Mouse (Mus musculus) subcutaneous adipose tissue, adult 2 months (tissue): Measurements from ENCODE around the gene Adora2a. TPM values are rescaled to one million over a fixed set of nuclear protein-coding genes. Genes with fewer than 3 reads are reported as not detected.

ENCODE experiments used
- polyA plus RNA-seq: library from polyadenylated mRNA; depleted of rRNA; stranded (reverse); fragments of >200 nt; gene quantifications from 2 replicates; pipeline ENCODE4 v1.2.3, GENCODE M21; 2012; ENCODE audit warnings: low replicate concordance; rRNA removed

The Adora2a gene
- polyA plus RNA-seq, result 10.3 and 29.2 TPM in 2 replicates

DNA sequence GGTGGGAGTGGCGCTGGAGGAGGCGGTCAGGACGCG is at the start of gene Adora2a:
Adora2a (plus strand) TSS at position 6 of the 36 bp plus-strand sequence.

Other genes with a start within 250 kb of the Adora2a start
- gene Specc1l, start 104.8 kb upstream of the Adora2a start, polyA plus RNA-seq, result 16.1 and 24.9 TPM in 2 replicates
- 0.52 and 1.0 TPM in 2 replicates for gene Upb1, start 84.2 kb downstream of the Adora2a start, polyA plus RNA-seq
- 17.6 and 30.4 TPM in 2 replicates for gene Snrpd3, start 200.7 kb downstream of the Adora2a start, polyA plus RNA-seq
- gene Gucd1, start 201.1 kb downstream of the Adora2a start, polyA plus RNA-seq, result 51.6 and 74.4 TPM in 2 replicates
- gene Lrrc75b, start 243.5 kb downstream of the Adora2a start, polyA plus RNA-seq, result 0.19 and 1.6 TPM in 2 replicates
- gene Ggt1, start 244.7 kb downstream of the Adora2a start, polyA plus RNA-seq, result 0.26 and 2.4 TPM in 2 replicates